Mouse (Mus musculus): ENCODE data around the gene Skp2. TPM values are rescaled to one million over a fixed set of nuclear protein-coding genes. Genes with fewer than 3 reads are reported as not detected.
A peak's percentile ranks its signal among the peaks of the same experiment; 100 is the strongest.

The Skp2 gene
- polyA plus RNA-seq, 1 experiment, result 14.4 TPM

- peak overlapping the region; percentile 86 for H3K4me3 ChIP-seq (ENCODE audit: insufficient read depth, low read length)
- peak overlapping the region; percentile 64 for H3K27ac ChIP-seq (ENCODE audit: insufficient read depth, low read depth, low read length)
- no peak for TF ChIP-seq CTCF (IDR thresholded peaks at IDR 0.05; ENCODE audit: low read depth, low read length)
- TF ChIP-seq POLR2A (IDR thresholded peaks at IDR 0.05; ENCODE audit: borderline replicate concordance, low read depth, low read length), result no peak
- peaks cover 22% of the 10 kb centered on the region for H3K4me1 ChIP-seq (ENCODE audit: control insufficient read depth, insufficient read depth, low read length)
Observed at GRCm38 (mm10) chr15:9139447-9139846, 15.8 kb downstream of the Skp2 start.

GRCm38 (mm10) chr15:9134891-9135507 lies 20.2 kb downstream of the Skp2 start:
- Histone ChIP-seq H3K4me3 (ENCODE audit: insufficient read depth, low read length) (no peak overlapping the region), H3K4me1 (ENCODE audit: control insufficient read depth, insufficient read depth, low read length) (peaks cover 47% of the 10 kb centered on the region), H3K27ac (ENCODE audit: insufficient read depth, low read depth, low read length) (no peak overlapping the region)
- TF ChIP-seq POLR2A (IDR thresholded peaks at IDR 0.05; ENCODE audit: borderline replicate concordance, low read depth, low read length), result no peak

GRCm38 (mm10) chr15:9132693-9133443 lies 22.4 kb downstream of the Skp2 start:
- Histone ChIP-seq H3K4me3 (ENCODE audit: insufficient read depth, low read length) (no peak overlapping the region), H3K27ac (ENCODE audit: insufficient read depth, low read depth, low read length) (peak overlapping the region; percentile 73)
- no peak for TF ChIP-seq POLR2A (IDR thresholded peaks at IDR 0.05; ENCODE audit: borderline replicate concordance, low read depth, low read length)
- no peak for TF ChIP-seq CTCF (IDR thresholded peaks at IDR 0.05; ENCODE audit: low read depth, low read length)

GRCm38 (mm10) chr15:9131499-9131888 lies 23.7 kb downstream of the Skp2 start:
- TF ChIP-seq CTCF (IDR thresholded peaks at IDR 0.05; ENCODE audit: low read depth, low read length), result no peak
- no peak for TF ChIP-seq POLR2A (IDR thresholded peaks at IDR 0.05; ENCODE audit: borderline replicate concordance, low read depth, low read length)
- peaks cover 62% of the 10 kb centered on the region for H3K4me1 ChIP-seq (ENCODE audit: control insufficient read depth, insufficient read depth, low read length)
- H3K27ac ChIP-seq (ENCODE audit: insufficient read depth, low read depth, low read length), result peak overlapping the region; percentile 100
- H3K4me3 ChIP-seq (ENCODE audit: insufficient read depth, low read length), result peak overlapping the region; percentile 49

More at GRCm38 (mm10) chr15:9132693-9133443, 22.4 kb downstream of the Skp2 start:
- H3K4me1 ChIP-seq (ENCODE audit: control insufficient read depth, insufficient read depth, low read length), result peaks cover 66% of the 10 kb centered on the region

GRCm38 (mm10) chr15:9130772-9131498 lies 24.3 kb downstream of the Skp2 start:
- TF ChIP-seq CTCF (IDR thresholded peaks at IDR 0.05; ENCODE audit: low read depth, low read length), result no peak
- TF ChIP-seq POLR2A (IDR thresholded peaks at IDR 0.05; ENCODE audit: borderline replicate concordance, low read depth, low read length), result no peak
- H3K4me1 ChIP-seq (ENCODE audit: control insufficient read depth, insufficient read depth, low read length), result peaks cover 57% of the 10 kb centered on the region
- H3K4me3 ChIP-seq (ENCODE audit: insufficient read depth, low read length), result peak overlapping the region; percentile 49
- H3K27ac ChIP-seq (ENCODE audit: insufficient read depth, low read depth, low read length), result peak overlapping the region; percentile 100

- TF ChIP-seq POLR2A (IDR thresholded peaks at IDR 0.05; ENCODE audit: borderline replicate concordance, low read depth, low read length) (no peak), CTCF (IDR thresholded peaks at IDR 0.05; ENCODE audit: low read depth, low read length) (no peak)
- no peak overlapping the region for H3K4me3 ChIP-seq (ENCODE audit: insufficient read depth, low read length)
- H3K27ac ChIP-seq (ENCODE audit: insufficient read depth, low read depth, low read length), result no peak overlapping the region
- peaks cover 54% of the 10 kb centered on the region for H3K4me1 ChIP-seq (ENCODE audit: control insufficient read depth, insufficient read depth, low read length)
Observed at GRCm38 (mm10) chr15:9127051-9127791, 28.0 kb downstream of the Skp2 start.

- no peak for TF ChIP-seq CTCF (IDR thresholded peaks at IDR 0.05; ENCODE audit: low read depth, low read length)
- no peak for TF ChIP-seq POLR2A (IDR thresholded peaks at IDR 0.05; ENCODE audit: borderline replicate concordance, low read depth, low read length)
- no peak overlapping the region for H3K27ac ChIP-seq (ENCODE audit: insufficient read depth, low read depth, low read length)
- H3K4me3 ChIP-seq (ENCODE audit: insufficient read depth, low read length), result no peak overlapping the region
- H3K4me1 ChIP-seq (ENCODE audit: control insufficient read depth, insufficient read depth, low read length), result peaks cover 43% of the 10 kb centered on the region
Observed at GRCm38 (mm10) chr15:9124856-9125255, 30.4 kb downstream of the Skp2 start.

GRCm38 (mm10) chr15:9122989-9123388 lies 32.2 kb downstream of the Skp2 start:
- no peak for TF ChIP-seq CTCF (IDR thresholded peaks at IDR 0.05; ENCODE audit: low read depth, low read length)
- TF ChIP-seq POLR2A (IDR thresholded peaks at IDR 0.05; ENCODE audit: borderline replicate concordance, low read depth, low read length), result no peak
- H3K4me3 ChIP-seq (ENCODE audit: insufficient read depth, low read length), result no peak overlapping the region
- H3K4me1 ChIP-seq (ENCODE audit: control insufficient read depth, insufficient read depth, low read length), result peaks cover 36% of the 10 kb centered on the region
- peak overlapping the region; percentile 91 for H3K27ac ChIP-seq (ENCODE audit: insufficient read depth, low read depth, low read length)

GRCm38 (mm10) chr15:9120081-9120480 lies 35.1 kb downstream of the Skp2 start:
- TF ChIP-seq POLR2A (IDR thresholded peaks at IDR 0.05; ENCODE audit: borderline replicate concordance, low read depth, low read length) (no peak), CTCF (IDR thresholded peaks at IDR 0.05; ENCODE audit: low read depth, low read length) (peak; percentile 88)
- Histone ChIP-seq H3K4me3 (ENCODE audit: insufficient read depth, low read length) (no peak overlapping the region), H3K4me1 (ENCODE audit: control insufficient read depth, insufficient read depth, low read length) (peaks cover 34% of the 10 kb centered on the region), H3K27ac (ENCODE audit: insufficient read depth, low read depth, low read length) (0 out of 2 replicates have a peak overlapping the region, but pooled peaks have one; percentile 6)

Measured in bone marrow macrophage, adult 2 months (primary cell).